Mouse (Mus musculus): ENCODE measurements around the gene Apmap. TPM values are rescaled to one million over a fixed set of nuclear protein-coding genes. Genes with fewer than 3 reads are reported as not detected.

Apmap gene
- polyA plus RNA-seq, 1 experiment, result 18.0 TPM

- WGBS, result 67% methylated on average over 13 of the region's 13 CpGs
- Histone ChIP-seq H3K4me3 (replicated peaks; ENCODE audit: control insufficient read depth, low read depth, low read length) (no peak overlapping the region), H3K4me1 (ENCODE audit: control insufficient read depth, insufficient read depth, low read length) (peaks cover 8% of the 10 kb centered on the region), H3K27ac (ENCODE audit: control insufficient read depth, insufficient read depth, low read depth, low read length, poor library complexity) (no peak overlapping the region)
- TF ChIP-seq POLR2A (IDR thresholded peaks at IDR 0.05; ENCODE audit: borderline replicate concordance, control insufficient read depth, low read depth, low read length), result no peak
- no peak for TF ChIP-seq CTCF (IDR thresholded peaks at IDR 0.05; ENCODE audit: control insufficient read depth, insufficient read depth, low read length)
These were observed 40.0 kb upstream of the Apmap start for GRCm38 (mm10) chr2:150648300-150648895.

GRCm38 (mm10) chr2:150647681-150648299 lies 39.4 kb upstream of the Apmap start:
- H3K4me1 ChIP-seq (ENCODE audit: control insufficient read depth, insufficient read depth, low read length), result peaks cover 6% of the 10 kb centered on the region

GRCm38 (mm10) chr2:150646411-150647121 lies 38.2 kb upstream of the Apmap start:
- H3K4me1 ChIP-seq (ENCODE audit: control insufficient read depth, insufficient read depth, low read length), result peaks cover 6% of the 10 kb centered on the region
- no peak overlapping the region for H3K4me3 ChIP-seq (replicated peaks; ENCODE audit: control insufficient read depth, low read depth, low read length)
- TF ChIP-seq POLR2A (IDR thresholded peaks at IDR 0.05; ENCODE audit: borderline replicate concordance, control insufficient read depth, low read depth, low read length), result no peak
- TF ChIP-seq CTCF (IDR thresholded peaks at IDR 0.05; ENCODE audit: control insufficient read depth, insufficient read depth, low read length), result no peak
- 54% methylated on average over 8 of the region's 8 CpGs for WGBS
- H3K27ac ChIP-seq (ENCODE audit: control insufficient read depth, insufficient read depth, low read depth, low read length, poor library complexity), result peak overlapping the region; percentile 65

More at GRCm38 (mm10) chr2:150647681-150648299, 39.4 kb upstream of the Apmap start:
- H3K4me3 ChIP-seq (replicated peaks; ENCODE audit: control insufficient read depth, low read depth, low read length), result no peak overlapping the region
- 64% methylated on average over 14 of the region's 14 CpGs for WGBS
- no peak overlapping the region for H3K27ac ChIP-seq (ENCODE audit: control insufficient read depth, insufficient read depth, low read depth, low read length, poor library complexity)
- no peak for TF ChIP-seq POLR2A (IDR thresholded peaks at IDR 0.05; ENCODE audit: borderline replicate concordance, control insufficient read depth, low read depth, low read length)
- no peak for TF ChIP-seq CTCF (IDR thresholded peaks at IDR 0.05; ENCODE audit: control insufficient read depth, insufficient read depth, low read length)

GRCm38 (mm10) chr2:150645225-150645624 lies 36.9 kb upstream of the Apmap start:
- no peak overlapping the region for H3K27ac ChIP-seq (ENCODE audit: control insufficient read depth, insufficient read depth, low read depth, low read length, poor library complexity)
- TF ChIP-seq POLR2A (IDR thresholded peaks at IDR 0.05; ENCODE audit: borderline replicate concordance, control insufficient read depth, low read depth, low read length), result no peak
- TF ChIP-seq CTCF (IDR thresholded peaks at IDR 0.05; ENCODE audit: control insufficient read depth, insufficient read depth, low read length), result no peak
- H3K4me1 ChIP-seq (ENCODE audit: control insufficient read depth, insufficient read depth, low read length), result peaks cover 6% of the 10 kb centered on the region
- 55% methylated on average over 4 of the region's 4 CpGs for WGBS
- H3K4me3 ChIP-seq (replicated peaks; ENCODE audit: control insufficient read depth, low read depth, low read length), result no peak overlapping the region

- peaks cover 6% of the 10 kb centered on the region for H3K4me1 ChIP-seq (ENCODE audit: control insufficient read depth, insufficient read depth, low read length)
- no peak overlapping the region for H3K27ac ChIP-seq (ENCODE audit: control insufficient read depth, insufficient read depth, low read depth, low read length, poor library complexity)
- 93% methylated on average over 8 of the region's 8 CpGs for WGBS
- TF ChIP-seq CTCF (IDR thresholded peaks at IDR 0.05; ENCODE audit: control insufficient read depth, insufficient read depth, low read length), result no peak
- no peak for TF ChIP-seq POLR2A (IDR thresholded peaks at IDR 0.05; ENCODE audit: borderline replicate concordance, control insufficient read depth, low read depth, low read length)
- H3K4me3 ChIP-seq (replicated peaks; ENCODE audit: control insufficient read depth, low read depth, low read length), result no peak overlapping the region
These were observed 35.5 kb upstream of the Apmap start for GRCm38 (mm10) chr2:150643726-150644415.

- TF ChIP-seq POLR2A (IDR thresholded peaks at IDR 0.05; ENCODE audit: borderline replicate concordance, control insufficient read depth, low read depth, low read length) (no peak), CTCF (IDR thresholded peaks at IDR 0.05; ENCODE audit: control insufficient read depth, insufficient read depth, low read length) (no peak)
- H3K27ac ChIP-seq (ENCODE audit: control insufficient read depth, insufficient read depth, low read depth, low read length, poor library complexity), result no peak overlapping the region
- 79% methylated on average over 1 of the region's 1 CpGs for whole genome bisulfite sequencing
- peaks cover 5% of the 10 kb centered on the region for H3K4me1 ChIP-seq (ENCODE audit: control insufficient read depth, insufficient read depth, low read length)
- H3K4me3 ChIP-seq (replicated peaks; ENCODE audit: control insufficient read depth, low read depth, low read length), result no peak overlapping the region
These were observed 34.8 kb upstream of the Apmap start for GRCm38 (mm10) chr2:150643166-150643565.

GRCm38 (mm10) chr2:150638370-150638733 lies 30.0 kb upstream of the Apmap start:
- 66% methylated on average over 2 of the region's 2 CpGs for WGBS
- H3K4me3 ChIP-seq (replicated peaks; ENCODE audit: control insufficient read depth, low read depth, low read length), result no peak overlapping the region
- no peaks in the 10 kb centered on the region for H3K4me1 ChIP-seq (ENCODE audit: control insufficient read depth, insufficient read depth, low read length)
- TF ChIP-seq CTCF (IDR thresholded peaks at IDR 0.05; ENCODE audit: control insufficient read depth, insufficient read depth, low read length) (no peak), POLR2A (IDR thresholded peaks at IDR 0.05; ENCODE audit: borderline replicate concordance, control insufficient read depth, low read depth, low read length) (no peak)
- H3K27ac ChIP-seq (ENCODE audit: control insufficient read depth, insufficient read depth, low read depth, low read length, poor library complexity), result no peak overlapping the region
